Mouse (Mus musculus): Measurements from ENCODE around the gene Fgf10.

The Fgf10 gene

GRCm38 (mm10) chr13:118718396-118718795 is 48.8 kb downstream of the Fgf10 start:
- DNase-seq (ENCODE audit: low read depth), result no peak

DNA sequence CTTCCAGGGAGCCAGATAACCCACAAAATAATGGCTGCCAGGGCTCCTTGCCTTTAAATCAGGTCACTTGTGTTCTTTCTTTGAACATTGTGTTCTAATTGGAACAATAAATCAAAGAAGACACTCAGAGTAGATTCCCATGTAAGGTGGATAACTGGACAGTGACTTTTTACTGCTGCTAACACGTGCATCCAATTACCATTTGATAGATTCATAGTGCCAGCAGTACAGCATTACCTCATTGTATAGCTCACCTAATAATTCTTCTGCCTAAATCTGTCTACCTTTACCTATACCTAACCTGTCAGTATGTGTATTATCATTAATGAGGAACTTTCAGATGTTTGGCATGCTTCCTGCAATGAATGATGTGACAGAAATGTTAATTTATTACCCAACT is 52.1 kb downstream of the Fgf10 start:
- no peak for DNase-seq (ENCODE audit: low read depth)

GRCm38 (mm10) chr13:118731850-118732552 is 62.4 kb downstream of the Fgf10 start:
- no peak for DNase-seq (ENCODE audit: low read depth)

GRCm38 (mm10) chr13:118739854-118740411 is 70.3 kb downstream of the Fgf10 start:
- DNase-seq (ENCODE audit: low read depth), result no peak

DNA sequence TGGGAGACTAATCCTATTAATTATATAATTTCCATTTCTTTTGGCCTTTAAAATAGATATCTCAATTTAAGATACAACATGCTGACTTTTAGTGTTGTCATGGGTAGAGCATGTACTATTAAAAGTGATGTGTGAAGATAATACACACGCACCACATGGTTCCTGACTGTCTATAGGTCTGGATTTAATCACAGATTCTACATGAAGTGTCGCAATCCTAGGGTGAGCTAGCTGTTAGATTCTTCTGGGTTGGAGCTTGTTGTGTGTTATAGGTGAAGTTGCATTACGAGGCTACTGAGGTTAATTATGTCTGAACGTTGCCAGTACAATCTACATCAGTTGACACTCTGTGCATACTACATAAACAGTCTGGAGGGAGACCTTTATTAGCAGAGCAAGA is 73.2 kb downstream of the Fgf10 start:
- DNase-seq (ENCODE audit: low read depth), result no peak

DNA sequence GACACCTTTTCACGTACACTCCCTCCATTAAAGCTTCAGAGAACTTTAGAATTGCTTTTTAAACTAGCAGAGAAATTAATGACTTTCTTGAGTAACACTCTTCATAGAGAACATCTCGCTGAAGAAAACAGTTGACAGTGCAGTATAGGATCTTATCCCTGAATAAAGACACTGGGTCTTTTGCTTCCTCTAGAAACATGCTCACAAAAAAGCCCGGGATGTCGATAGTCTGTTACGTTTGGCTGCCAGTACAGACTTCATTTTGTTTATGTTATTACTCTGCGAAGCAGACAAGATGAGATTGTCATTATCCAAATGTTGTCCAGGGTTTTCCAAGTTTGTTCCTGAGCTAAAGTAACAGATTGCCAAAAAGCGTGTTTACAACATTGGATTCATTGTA is 75.2 kb downstream of the Fgf10 start:
- DNase-seq (ENCODE audit: low read depth), result no peak

- DNase-seq (ENCODE audit: low read depth), result no peak
Measured at GRCm38 (mm10) chr13:118746427-118746826, 76.8 kb downstream of the Fgf10 start.

DNA sequence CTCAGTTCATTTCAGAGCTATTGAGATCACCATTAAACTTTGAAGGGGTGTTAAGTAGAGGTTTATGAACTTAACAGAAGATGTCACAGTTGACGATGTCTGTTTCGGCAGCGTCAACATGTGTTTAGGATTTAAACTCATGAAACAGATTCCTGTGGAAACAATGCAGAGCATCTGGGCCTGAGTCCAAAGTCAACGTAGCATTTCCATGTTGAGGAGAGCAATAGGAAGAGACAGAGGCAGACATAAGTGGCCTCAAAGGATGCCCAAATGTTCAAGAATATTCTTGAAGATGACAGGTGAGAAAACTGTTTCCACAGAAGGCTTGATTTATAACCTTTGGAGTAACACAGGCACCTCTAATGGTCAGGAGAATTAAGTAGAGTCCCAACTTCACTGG is 84.4 kb downstream of the Fgf10 start:
- DNase-seq (ENCODE audit: low read depth), result no peak

GRCm38 (mm10) chr13:118759021-118759420 is 89.4 kb downstream of the Fgf10 start:
- DNase-seq (ENCODE audit: low read depth), result no peak

DNA sequence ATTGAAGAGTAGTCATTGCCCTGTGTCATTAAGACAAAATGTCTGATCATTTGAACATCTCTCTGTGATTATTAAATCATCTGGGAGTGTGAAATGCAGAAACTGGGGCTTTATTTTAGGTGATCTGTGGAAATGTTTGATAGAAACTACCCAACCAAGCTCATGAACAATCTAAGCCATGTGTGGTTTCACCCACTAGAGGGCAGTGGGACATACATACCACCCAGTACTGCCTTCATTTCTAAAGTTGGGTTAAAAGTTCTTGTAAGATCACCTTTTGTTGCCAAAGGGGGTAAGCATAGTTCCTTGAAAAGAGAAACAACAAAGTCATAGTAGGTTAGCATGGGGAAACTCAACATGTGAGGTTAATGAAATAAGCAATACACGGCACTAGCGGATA is 93.4 kb downstream of the Fgf10 start:
- DNase-seq (ENCODE audit: low read depth), result no peak

DNA sequence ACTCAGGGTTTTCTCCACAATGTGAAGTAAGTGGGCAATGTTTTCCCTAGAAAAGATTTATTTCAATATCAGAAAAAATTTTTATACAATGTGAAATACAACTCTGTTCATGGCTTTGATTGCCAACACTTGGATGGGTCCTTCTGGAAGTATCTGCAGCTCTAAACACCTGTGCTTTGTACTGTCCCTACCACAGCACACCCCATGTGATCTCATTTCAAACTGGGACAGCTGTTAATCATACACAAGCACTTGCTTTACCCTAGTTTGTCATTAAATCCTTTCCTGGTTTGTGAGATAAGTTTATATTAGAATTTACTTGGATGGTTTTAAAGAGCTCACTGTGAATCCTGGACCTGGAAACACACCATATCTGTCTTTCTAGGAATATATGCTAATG is 102.6 kb downstream of the Fgf10 start:
- DNase-seq (ENCODE audit: low read depth), result no peak

DNA sequence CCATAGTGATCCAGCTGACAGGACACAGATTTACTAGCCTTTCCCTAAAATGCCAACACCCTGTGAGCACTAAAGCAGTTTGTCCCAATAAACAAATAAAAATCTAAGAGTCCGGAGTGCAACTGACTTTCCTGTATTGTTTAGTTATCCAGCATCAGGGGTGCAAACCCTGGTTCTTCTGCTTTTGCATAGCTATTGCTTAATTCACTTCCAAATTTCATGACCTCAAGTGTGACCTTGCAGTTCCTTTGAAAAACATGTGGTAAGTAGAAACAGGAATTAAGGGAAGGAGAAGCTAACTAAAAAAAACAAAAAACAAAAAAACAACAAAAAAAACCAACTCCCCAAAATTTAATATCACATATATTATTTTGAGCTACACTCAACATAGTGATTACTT is 105.6 kb downstream of the Fgf10 start:
- DNase-seq (ENCODE audit: low read depth), result no peak

DNA sequence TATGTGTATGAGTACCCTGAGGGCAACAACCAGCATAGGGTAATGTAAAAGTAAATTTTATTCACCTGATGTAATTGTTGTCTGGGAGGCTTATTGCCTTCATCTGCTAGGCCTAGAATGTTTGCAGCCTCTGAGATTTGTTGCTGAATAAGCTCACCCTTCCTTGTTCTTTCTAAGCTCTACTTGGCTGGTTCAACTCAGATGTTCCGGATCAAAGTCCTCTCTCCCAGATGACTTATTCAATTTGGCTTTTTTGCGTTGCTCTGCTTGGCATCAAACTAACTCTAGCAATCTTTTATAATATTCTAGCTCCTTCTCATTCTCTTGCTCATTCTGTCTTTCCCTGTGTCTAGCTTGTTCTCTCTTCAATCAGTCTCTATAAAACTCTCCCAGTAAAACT is 109.6 kb downstream of the Fgf10 start:
- DNase-seq (ENCODE audit: low read depth), result no peak

GRCm38 (mm10) chr13:118791753-118792152 is 122.2 kb downstream of the Fgf10 start:
- DNase-seq (ENCODE audit: low read depth), result no peak

GRCm38 (mm10) chr13:118792198-118792597 is 122.6 kb downstream of the Fgf10 start:
- DNase-seq (ENCODE audit: low read depth), result no peak

DNA sequence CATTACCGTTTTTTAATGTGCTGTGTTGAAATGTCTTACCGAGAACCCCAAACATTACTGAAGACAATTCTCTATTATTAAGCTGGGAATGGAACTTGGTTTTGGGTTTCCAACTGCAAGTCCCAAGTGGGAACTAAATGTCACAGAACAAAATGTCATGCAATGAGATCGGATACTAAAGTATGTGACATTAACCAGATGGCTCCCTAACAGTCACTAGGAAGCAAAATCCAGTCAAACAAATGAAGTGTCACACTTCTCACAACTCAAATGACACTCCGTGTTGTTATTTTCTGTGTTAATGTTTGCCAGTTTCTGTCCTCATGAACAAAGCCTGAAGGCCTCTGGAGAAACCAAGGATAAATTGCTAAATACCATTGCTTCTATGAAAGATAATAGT is 130.6 kb downstream of the Fgf10 start:
- DNase-seq (ENCODE audit: low read depth), result no peak

- no peak for DNase-seq (ENCODE audit: low read depth)
Measured at GRCm38 (mm10) chr13:118806662-118807061, 137.1 kb downstream of the Fgf10 start.

DNA sequence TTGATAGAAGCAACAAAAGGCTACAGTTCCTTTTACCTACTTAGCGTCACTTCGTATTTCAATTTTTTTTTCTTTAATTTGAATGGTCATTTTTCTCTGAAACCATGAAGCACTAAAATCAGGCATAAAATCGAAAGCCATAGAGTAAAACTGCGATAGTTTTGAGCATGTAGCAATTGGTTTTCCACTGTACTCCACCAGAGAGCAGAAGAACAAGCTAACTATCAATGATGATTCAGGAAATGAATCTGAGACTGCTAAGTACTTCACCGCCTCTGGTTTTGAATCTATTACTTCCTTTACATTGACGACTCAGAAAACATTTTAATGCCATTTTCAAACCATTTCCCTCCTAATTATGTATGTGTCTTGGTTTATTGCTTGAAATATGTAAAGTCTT is 150.2 kb downstream of the Fgf10 start:
- no peak for DNase-seq (ENCODE audit: low read depth)

DNA sequence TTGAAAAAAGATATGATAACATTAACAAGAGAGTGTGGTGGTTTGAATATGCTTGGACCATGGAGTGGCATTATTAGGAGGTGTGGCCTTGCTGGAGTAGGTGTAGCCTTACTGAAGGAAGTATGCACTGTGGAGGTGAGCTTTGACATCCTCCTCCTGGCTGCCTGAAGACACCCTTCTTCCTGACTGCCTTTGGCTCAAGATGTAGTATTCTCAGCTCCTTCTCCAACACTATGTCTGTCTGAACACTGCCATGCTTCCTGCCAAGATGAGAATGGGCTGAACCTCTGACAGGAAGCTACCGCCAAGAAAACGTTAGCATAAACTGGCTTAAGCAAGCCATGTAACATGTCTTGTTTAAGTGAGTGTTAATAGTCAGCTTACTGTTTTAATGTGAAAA is 153.5 kb downstream of the Fgf10 start:
- DNase-seq (ENCODE audit: low read depth), result no peak

DNA sequence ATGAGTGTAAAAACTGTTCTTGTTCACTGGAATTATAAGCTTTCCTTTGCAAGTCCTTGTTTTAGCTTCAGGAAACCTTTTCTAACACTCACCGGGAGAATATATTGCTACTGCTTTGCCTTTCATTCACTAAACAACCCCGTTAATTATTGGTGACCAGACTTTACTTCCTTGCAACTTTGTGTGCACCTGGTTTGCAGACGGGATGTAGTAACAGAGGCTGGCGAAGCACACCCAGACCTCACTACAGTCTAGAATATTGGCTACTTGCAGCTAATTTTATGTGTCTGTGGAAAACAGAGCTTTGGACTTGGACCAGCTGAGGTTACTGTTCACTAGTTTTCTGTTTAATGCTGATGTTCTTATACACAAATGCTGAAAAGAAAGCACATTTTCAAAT is 155.5 kb downstream of the Fgf10 start:
- no peak for DNase-seq (ENCODE audit: low read depth)

DNA sequence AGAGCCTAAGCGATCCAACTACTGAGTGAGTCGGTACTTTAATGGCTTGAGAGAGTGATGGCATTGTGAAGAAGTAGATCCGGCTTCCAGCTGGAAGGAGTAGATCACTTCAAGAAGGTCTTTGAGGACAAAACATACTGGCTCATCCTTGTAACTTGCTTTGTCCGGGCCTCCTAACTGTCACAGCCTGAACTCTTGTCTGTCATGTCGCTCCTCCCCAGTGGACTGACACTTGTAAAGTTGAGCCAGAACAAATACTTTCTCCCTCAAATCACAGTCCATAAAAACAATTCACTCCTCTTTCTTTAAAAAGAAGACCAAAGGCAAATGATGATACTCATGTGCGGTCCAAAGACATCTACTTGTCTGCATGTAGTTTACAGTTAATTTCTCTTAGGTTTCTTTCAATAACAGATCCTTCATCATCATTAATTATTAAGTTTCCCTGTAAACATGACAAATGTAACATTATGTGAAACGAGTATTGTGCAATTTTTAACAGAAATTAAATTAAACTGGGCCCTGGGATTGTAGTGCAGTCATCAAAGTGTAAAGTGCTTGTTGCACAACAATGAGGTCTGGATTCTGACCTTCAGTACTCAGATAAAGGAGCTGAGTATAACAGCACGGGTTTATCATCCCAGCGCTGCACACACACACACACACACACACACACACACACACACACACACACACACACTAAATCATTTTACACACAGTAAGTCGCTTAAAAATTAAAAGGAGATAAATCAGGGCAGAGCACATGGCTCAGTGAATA is 159.2 kb downstream of the Fgf10 start:
- no peak for DNase-seq (ENCODE audit: low read depth)

DNA sequence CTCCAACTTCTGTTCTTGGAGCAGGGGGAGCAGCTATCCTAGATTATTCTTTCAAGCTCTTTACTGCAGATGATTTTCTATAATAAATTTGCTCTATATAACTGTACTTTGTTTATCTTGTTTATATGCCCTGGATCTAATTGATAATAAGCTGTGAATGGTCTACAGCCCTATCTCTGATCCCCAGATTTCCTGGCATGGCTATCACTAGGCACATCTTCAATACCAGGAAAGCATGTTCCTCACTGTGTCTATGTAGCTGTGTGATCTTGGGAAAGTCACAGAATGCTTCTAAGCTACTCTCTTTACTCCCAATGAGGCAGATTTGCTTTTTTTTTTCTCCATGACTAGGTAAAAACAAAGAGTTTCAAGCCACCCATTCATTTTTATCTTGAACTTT is 164.4 kb downstream of the Fgf10 start:
- no peak for DNase-seq (ENCODE audit: low read depth)

- no peak for DNase-seq (ENCODE audit: low read depth)
Measured at GRCm38 (mm10) chr13:118835078-118835477, 165.5 kb downstream of the Fgf10 start.

Measured in c-Kit-positive CD71-positive TER-119-negative erythroid progenitor cells, embryonic 14.5 days (primary cell).